Mouse (Mus musculus) cortical plate, adult 2 months (tissue): Measurements from ENCODE around the gene Igfbp7. TPM values are rescaled to one million over a fixed set of nuclear protein-coding genes. Genes with fewer than 3 reads are reported as not detected.

Source experiments
- H3K27ac ChIP-seq: fragments of 200-500 bp; 2 replicates; pipeline ENCODE4 v1.5.1; 2012; ENCODE audit warnings: low read length, control low read depth, inconsistent platforms; ENCODE audit not compliant: insufficient read depth
- H3K4me1 ChIP-seq: fragments of 200-500 bp; 2 replicates; pipeline ENCODE4 v1.6.1; 2011; ENCODE audit warnings: low read length; ENCODE audit not compliant: control insufficient read depth, insufficient read depth
- H3K4me3 ChIP-seq: fragments of 200-500 bp; 2 replicates; pipeline ENCODE4 v1.5.1; 2011; ENCODE audit warnings: mild to moderate bottlenecking, low read length, control low read depth; ENCODE audit not compliant: insufficient read depth
- CTCF ChIP-seq: fragments of 200-500 bp; IDR thresholded peaks from 2 replicates; pipeline ENCODE4 v1.5.1; 2011; ENCODE audit warnings: mild to moderate bottlenecking, control low read depth, low read length; ENCODE audit not compliant: insufficient read depth; ENCODE audit errors: extremely low read depth
- POLR2A ChIP-seq: fragments of 200-500 bp; IDR thresholded peaks from 2 replicates; pipeline ENCODE4 v1.6.1; 2011; ENCODE audit warnings: mild to moderate bottlenecking, low read length, control low read depth; ENCODE audit not compliant: insufficient read depth; ENCODE audit errors: extremely low read depth
- polyA plus RNA-seq: library from polyadenylated mRNA; depleted of rRNA; stranded (reverse); fragments of >200 nt; gene quantifications from 2 replicates; pipeline ENCODE4 v1.2.3, GENCODE M21; 2012; rRNA removed

The Igfbp7 gene
- polyA plus RNA-seq, 1 experiment: 82.1 TPM

- Histone ChIP-seq H3K4me3 (no peak overlapping the region), H3K4me1 (peaks cover 2% of the 10 kb centered on the region; the same call in 1 of the 2 replicates), H3K27ac (no peak overlapping the region)
- TF ChIP-seq CTCF (no peak), POLR2A (no peak)
These were observed 108.4 kb downstream of the Igfbp7 start for GRCm38 (mm10) chr5:77299486-77299885.

Other genes starting within 250 kb of the Igfbp7 start
- not detected in 2 replicates for gene Spink2, start 196.6 kb downstream of the Igfbp7 start, polyA plus RNA-seq
- 2.4 and 2.6 TPM in 2 replicates for gene Rest, start 142.6 kb downstream of the Igfbp7 start, polyA plus RNA-seq
- 18.4 and 18.5 TPM in 2 replicates for gene Noa1, start 98.0 kb downstream of the Igfbp7 start, polyA plus RNA-seq
- gene Polr2b, start 97.9 kb downstream of the Igfbp7 start, polyA plus RNA-seq: 35.4 and 35.9 TPM in 2 replicates